Mouse (Mus musculus): ENCODE measurements around the gene Atxn7l1. TPM values are rescaled to one million over a fixed set of nuclear protein-coding genes. Genes with fewer than 3 reads are reported as not detected.
A peak's percentile ranks its signal among the peaks of the same experiment; 100 is the strongest.

The Atxn7l1 gene
- total RNA-seq, 2 experiments from 2014 or later, result 15.2 to 16.9 TPM

DNA sequence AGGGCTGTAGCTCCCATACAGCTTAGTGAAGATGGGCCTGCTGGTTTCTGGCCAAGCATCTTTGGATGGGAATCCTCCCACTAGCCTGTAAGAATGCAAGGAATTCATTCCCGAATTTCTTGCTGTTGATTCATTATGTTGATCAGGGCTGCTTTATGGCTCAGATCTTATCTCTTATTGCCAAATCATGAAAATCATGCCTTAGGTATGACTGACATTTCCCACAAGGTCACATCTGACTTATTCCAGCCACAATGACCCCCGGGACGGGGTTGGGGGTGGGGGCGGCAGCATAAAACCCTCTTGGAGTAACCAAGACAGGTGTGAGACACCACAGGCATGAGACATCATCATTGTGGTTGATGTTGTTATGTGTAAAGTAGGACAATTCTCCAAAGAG lies 34.4 kb downstream of the Atxn7l1 start:
- DNase-seq (ENCODE audit: low spot score), result no peak

DNA sequence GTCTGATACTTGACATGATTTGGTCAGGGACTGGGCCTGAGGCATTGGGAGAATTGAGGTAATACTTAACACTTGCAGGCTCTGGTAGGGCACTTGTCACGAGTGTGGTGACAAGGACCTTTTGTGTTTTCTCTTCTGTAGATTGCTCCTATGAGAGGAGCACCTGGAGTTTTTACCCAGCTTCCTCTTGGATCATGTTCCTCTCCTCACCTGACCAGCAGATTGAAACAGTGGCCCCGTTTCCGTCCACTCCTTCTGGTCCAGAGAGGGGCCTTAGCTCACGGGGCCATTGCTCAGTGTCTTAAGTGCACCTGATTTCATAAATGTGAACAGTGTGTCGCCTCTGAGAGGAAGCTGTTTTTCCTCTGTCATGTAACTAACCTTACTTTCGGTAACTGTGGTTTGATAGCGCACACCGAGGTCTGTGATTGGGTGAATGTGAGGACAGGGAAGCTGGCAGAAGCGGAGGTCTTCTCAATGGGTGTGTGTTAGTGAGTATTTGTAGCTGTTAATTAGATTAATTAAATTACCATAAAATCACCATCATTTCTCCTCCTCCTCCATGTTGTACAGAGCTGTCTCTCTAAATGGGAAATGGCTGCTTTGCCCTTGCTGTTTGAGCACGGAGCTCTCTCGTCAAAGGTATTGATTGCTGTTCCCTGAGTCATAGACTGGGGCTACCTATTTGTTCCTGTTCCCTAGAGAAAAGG lies 35.1 kb downstream of the Atxn7l1 start:
- DNase-seq (ENCODE audit: low spot score), result no peak

- no peak for DNase-seq (ENCODE audit: low spot score)
Measured at GRCm38 (mm10) chr12:33183138-33183627, 35.7 kb downstream of the Atxn7l1 start.

GRCm38 (mm10) chr12:33184137-33184536 lies 36.6 kb downstream of the Atxn7l1 start:
- DNase-seq (ENCODE audit: low spot score), result no peak

GRCm38 (mm10) chr12:33185046-33185445 lies 37.6 kb downstream of the Atxn7l1 start:
- DNase-seq (ENCODE audit: low spot score), result no peak

DNA sequence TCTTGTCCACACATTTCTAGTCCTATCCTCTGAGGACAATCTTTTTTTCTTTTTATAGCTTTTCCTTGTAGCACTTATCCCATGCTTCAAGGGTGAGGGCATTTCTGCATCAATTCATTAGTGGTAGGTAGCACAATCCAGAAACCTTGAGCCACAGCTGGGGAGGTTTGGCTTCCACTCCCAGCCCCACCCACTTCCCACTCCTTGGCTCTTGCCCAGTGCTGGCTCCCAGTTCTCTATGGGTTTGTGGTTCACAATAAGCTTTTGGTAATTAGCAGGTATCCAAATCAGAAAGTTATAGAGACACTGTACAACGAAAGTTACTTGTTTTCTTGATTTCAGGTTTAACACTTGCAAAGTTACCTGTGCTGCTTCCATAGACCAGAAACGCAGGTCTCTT lies 38.8 kb downstream of the Atxn7l1 start:
- DNase-seq (ENCODE audit: low spot score), result no peak

GRCm38 (mm10) chr12:33190133-33190532 lies 42.6 kb downstream of the Atxn7l1 start:
- DNase-seq (ENCODE audit: low spot score), result no peak

DNA sequence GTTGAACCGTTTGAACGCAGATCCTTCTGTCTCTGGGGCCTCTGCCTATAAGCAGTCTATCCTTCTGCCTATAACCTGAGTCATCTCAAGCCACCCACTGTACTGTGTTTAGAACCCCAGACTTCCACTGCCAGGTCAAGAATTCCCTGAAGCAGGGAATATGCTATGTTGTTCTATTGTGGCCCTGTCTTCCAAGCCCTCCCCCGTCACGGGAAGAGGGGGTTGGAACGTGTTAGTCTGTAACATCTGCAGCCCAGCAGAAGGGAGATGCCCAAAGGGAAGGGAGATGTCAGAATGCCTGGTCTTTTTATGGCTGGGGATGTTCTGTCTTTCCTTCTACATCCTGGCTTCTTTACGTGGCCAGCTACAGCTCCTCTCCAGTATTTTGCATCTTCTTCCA lies 43.1 kb downstream of the Atxn7l1 start:
- DNase-seq (ENCODE audit: low spot score), result no peak

- DNase-seq (ENCODE audit: low spot score), result no peak
Measured at GRCm38 (mm10) chr12:33193408-33193901, 46.0 kb downstream of the Atxn7l1 start.

GRCm38 (mm10) chr12:33195175-33195574 lies 47.7 kb downstream of the Atxn7l1 start:
- no peak for DNase-seq (ENCODE audit: low spot score)

- DNase-seq (ENCODE audit: low spot score), result no peak
Measured at GRCm38 (mm10) chr12:33197287-33197686, 49.8 kb downstream of the Atxn7l1 start.

DNA sequence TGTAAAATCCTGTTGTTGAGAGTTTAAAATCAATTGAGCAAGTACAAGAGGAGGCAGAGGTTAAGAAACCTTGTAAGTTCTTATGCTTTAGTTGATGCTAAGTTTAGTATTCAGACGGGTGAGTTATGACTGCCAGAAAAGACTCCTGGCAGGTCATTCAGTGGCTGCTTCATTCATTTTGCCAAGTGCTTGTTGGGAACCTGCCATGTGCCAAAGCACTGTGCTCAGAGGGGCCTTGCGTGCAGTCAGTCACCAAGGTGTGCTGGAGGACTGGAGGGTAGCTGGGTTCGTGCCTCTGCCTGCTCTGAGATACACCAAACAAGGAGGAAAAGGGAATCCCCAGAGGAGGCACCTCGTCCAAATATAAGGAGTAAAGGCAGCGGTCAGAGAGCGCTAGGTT lies 50.3 kb downstream of the Atxn7l1 start:
- DNase-seq (ENCODE audit: low spot score), result peak; percentile 70

DNA sequence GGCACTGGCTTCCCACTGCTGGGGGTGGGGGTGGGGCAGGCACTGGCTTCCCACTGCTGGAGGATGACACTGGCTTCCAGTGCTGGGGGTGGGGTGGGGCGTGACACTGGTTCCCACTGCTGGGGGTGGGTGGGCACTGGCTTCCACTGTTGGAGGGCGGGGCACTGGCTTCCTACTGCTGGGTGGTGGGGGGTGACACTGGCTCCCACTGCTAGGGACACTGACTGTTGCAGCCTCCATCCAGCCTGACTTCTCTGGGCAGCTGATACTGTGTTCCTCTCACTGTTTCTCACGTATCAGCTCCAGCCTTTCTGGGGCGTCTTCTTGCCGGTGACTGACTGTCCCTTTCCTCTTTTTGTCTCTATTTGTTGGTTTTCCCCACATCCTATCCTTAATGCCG lies 53.6 kb downstream of the Atxn7l1 start:
- no peak for DNase-seq (ENCODE audit: low spot score)

DNA sequence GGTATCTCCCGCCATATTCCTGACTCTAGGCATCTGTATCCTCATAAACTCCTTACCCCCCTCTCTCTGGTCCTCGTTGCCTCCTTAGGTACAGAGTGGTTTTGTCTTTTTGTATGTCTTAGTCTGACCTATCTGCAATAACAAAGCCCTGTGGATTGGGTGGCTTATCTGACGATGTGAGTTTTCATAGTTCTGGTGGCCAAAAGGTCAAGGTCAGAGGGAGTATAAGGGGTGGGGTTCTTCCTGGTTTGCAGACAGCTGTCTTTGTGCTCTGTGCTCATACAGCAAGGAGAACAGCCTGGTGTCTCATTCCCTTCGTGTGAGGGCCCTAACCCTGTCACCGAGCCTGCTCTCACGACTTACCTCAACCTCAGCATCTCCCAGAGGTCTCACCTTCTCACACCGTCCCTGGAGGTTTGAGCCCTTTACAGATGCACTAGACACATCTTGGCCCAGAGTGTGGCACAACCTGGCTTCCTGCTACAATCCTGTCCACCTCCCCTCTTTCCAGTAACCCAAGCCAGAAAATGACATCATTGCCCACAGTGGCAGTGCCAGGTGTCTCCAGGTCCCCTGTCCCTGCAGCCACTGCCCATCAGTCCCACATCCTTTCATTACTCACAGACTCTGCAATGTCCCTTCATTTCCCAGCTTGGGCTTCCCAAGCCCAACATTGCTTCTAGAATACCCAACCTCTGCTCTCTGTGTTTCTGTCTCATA lies 54.2 kb downstream of the Atxn7l1 start:
- DNase-seq (ENCODE audit: low spot score), result no peak

DNA sequence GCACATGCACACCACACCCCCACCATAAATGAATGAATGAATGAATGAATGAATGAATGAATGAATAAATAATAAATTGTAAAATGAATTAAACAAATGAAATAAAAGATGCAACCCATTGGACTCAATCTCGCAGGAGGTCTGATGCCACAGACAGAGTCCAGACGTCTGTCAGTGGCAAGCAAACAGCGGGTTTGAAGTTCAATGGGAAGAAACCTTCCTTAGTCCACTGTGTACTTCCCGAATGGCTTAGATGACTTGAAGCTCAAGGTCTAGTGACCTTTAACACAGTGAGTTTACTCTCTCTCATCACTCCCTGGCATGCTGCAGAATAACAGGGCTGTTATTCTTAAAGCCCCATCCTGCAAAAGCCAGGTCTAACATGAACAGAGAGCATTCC lies 57.8 kb downstream of the Atxn7l1 start:
- DNase-seq (ENCODE audit: low spot score), result no peak

GRCm38 (mm10) chr12:33206300-33206699 lies 58.8 kb downstream of the Atxn7l1 start:
- no peak for DNase-seq (ENCODE audit: low spot score)

DNA sequence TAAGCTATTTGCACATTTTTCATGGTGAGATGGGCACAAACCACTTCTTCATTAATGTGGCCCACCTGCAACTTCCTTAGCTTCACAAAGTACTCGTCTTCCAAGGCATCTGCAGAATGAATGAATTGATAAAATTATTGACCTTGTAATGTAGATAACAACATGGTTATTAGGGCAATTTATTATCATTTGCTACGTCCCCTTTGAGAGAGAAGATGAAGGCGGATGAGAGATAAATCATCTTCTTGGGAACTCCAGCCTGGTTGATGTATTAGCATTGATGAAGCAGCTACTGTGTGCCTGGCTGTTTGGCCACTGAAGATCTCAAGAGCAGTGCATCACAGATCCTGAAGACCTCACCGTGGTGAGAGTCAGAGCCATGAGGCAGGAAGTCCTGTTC lies 63.4 kb downstream of the Atxn7l1 start:
- DNase-seq (ENCODE audit: low spot score), result no peak

GRCm38 (mm10) chr12:33218215-33218859 lies 70.8 kb downstream of the Atxn7l1 start:
- DNase-seq (ENCODE audit: low spot score), result no peak

GRCm38 (mm10) chr12:33219436-33219835 lies 71.9 kb downstream of the Atxn7l1 start:
- peak; percentile 42 for DNase-seq (ENCODE audit: low spot score)

DNA sequence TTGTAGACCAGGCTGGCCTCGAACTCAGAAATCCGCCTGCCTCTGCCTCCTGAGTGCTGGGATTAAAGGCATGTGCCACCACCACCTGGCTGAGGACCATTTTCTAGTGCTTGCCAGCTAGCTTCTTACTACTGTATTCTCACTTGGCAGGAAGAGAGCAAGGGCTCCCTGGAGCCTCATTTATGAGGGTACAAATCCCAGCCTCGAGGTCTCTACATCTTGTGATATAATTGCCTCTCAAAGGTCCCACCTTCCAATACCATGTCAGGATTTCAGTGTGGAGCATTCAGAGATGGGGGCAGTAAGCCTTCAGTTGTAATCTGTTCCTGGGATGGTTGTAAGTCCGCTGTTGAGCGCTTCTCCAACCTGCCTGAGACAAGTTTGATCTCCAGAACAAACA lies 72.6 kb downstream of the Atxn7l1 start:
- no peak for DNase-seq (ENCODE audit: low spot score)

DNA sequence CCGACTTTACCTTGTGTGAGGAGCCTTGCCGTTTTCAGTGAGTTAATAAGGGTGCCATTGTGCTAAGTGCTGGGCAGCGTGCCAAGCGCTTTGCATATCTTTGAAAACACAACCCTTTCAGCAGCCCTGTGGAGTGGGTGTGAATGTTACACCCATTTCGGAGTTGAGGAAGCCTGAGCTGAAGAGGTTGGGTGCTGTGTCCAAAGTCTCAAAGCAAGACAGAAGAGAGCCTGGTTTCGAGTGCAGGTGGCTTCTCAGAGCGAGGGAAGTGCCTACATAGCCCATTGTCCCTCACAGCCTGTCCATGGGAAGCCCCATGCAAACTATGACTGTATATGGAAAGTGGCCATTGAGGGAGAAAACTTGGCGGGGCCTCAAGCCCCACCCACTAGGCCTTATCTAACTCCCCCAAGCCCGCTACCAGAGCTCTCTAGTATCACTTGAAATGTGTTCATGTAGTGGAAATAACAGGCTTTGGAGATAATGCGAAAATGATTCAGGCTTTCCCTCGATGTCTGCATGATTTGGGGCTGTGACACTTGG lies 73.1 kb downstream of the Atxn7l1 start:
- DNase-seq (ENCODE audit: low spot score), result no peak

DNA sequence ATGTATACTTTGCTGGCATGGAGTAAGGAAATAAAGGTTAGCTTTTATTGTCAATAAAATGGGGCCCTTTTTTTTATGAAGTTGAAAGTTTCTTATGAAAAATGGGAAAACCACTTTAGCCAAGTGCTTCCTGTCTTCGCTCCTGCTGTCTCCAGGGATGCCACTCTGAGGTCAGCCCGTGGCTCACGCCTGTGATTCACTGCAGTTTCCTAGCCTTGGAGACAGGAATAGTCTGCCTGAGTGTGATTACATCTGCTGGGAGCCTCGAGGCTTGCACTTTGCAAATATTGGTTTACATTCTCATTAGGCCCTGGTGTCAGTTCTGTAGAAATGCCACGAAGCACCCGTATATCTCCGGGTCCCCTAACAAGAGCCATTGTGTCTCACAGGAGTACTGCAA lies 74.7 kb downstream of the Atxn7l1 start:
- peak; percentile 38 for DNase-seq (ENCODE audit: low spot score)

Measured in gastrocnemius, adult 18-20 months (tissue).